In genomic region chr9:44707749-44708428, GRCm38 (mm10) we compare ENCODE assay signal across 9 mouse cellular contexts. TPM values are rescaled to one million over a fixed set of nuclear protein-coding genes. Genes with fewer than 3 reads are reported as not detected.
DNase-seq lines count a peak whose midpoint lies in the region; ATAC-seq and TF ChIP-seq lines count a peak whose summit lies in the region.
"Had no signal": no experiment of that assay in that cellular context is flagged by ENCODE, and none has a peak within 500 bp of the region (broad histone marks: within the 10 kb centered on the region; RNA-seq: fewer than 3 reads in every experiment).

No protein-coding gene starts in this region.

- WGBS in heart, embryonic 15.5 days: 28% methylated on average over 28 of the region's 28 CpGs
- 39% methylated on average over 28 of the region's 28 CpGs for WGBS in bone marrow, adult 2 months
- WGBS in heart, postnatal 0 days: 33% methylated on average over 28 of the region's 28 CpGs

- no peak for DNase-seq in heart, postnatal 4 days
- no peak for DNase-seq in heart, postnatal 0 days (ENCODE audit: low spot score)
- DNase-seq in right cerebral cortex, postnatal 36 days (ENCODE audit: low spot score in 2 of 2): no peak
- DNase-seq in gastrocnemius, postnatal 25 days: no peak
- DNase-seq in thymus, postnatal 0 days (ENCODE audit: low spot score): no peak

- TF ChIP-seq POLR2A in bone marrow, adult 2 months (IDR thresholded peaks at IDR 0.05; ENCODE audit: borderline replicate concordance, control insufficient read depth, low read depth, low read length): 0 out of 2 replicates have a peak, but pooled peaks have one; percentile 9

- H3K4me1 ChIP-seq in heart, embryonic 15.5 days (replicated peaks): peaks cover 20% of the 10 kb centered on the region
- no peaks in the 10 kb centered on the region for H3K4me1 ChIP-seq in bone marrow, adult 2 months (ENCODE audit: control insufficient read depth, insufficient read depth, low read length)
- peaks cover 5% of the 10 kb centered on the region; the same call in 1 of the 2 replicates for H3K4me1 ChIP-seq in heart, postnatal 0 days (ENCODE audit: control insufficient read depth, insufficient read depth)

- H3K9ac ChIP-seq in heart, embryonic 15.5 days: peak overlapping the region; percentile 54
- H3K9ac ChIP-seq in heart, postnatal 0 days (replicated peaks; ENCODE audit: low read depth, low read length): peak overlapping the region; percentile 41

- H3K9me3 ChIP-seq in heart, embryonic 15.5 days (replicated peaks): no peaks in the 10 kb centered on the region
- H3K9me3 ChIP-seq in heart, postnatal 0 days (replicated peaks; ENCODE audit: control insufficient read depth, low read length): no peaks in the 10 kb centered on the region

- H3K27ac ChIP-seq in heart, embryonic 15.5 days: peak overlapping the region; percentile 63
- no peak overlapping the region; the same call in 1 of the 2 replicates for H3K27ac ChIP-seq in bone marrow, adult 2 months (ENCODE audit: control insufficient read depth, insufficient read depth, low read depth, low read length, poor library complexity)
- no peak overlapping the region for H3K27ac ChIP-seq in heart, postnatal 0 days (ENCODE audit: low read depth)

- no peaks in the 10 kb centered on the region for H3K27me3 ChIP-seq in heart, embryonic 15.5 days
- no peaks in the 10 kb centered on the region for H3K27me3 ChIP-seq in heart, postnatal 0 days (ENCODE audit: control insufficient read depth, insufficient read depth, low read length)

- ATAC-seq in heart, embryonic 15.5 days (replicated peaks; ENCODE audit: insufficient number of reproducible peaks, insufficient read depth, low FRiP score, low read depth): peak; percentile 24; the same call in 1 of the 2 replicates
- ATAC-seq in heart, postnatal 0 days (ENCODE audit: insufficient read depth, low read depth): no peak
- ATAC-seq in megakaryocyte-erythroid progenitor cell, adult 5-6 weeks (replicated peaks; ENCODE audit: low FRiP score, low TSS enrichment, poor library complexity, severe bottlenecking): 0 out of 2 replicates have a peak, but pooled peaks have one; percentile 3

- peak overlapping the region; percentile 73 for H3K4me2 ChIP-seq in heart, embryonic 15.5 days
- peak overlapping the region; percentile 63 for H3K4me2 ChIP-seq in heart, postnatal 0 days (ENCODE audit: low read depth, low read length)

- peak overlapping the region; percentile 52 for H3K4me3 ChIP-seq in heart, embryonic 15.5 days
- H3K4me3 ChIP-seq in bone marrow, adult 2 months (replicated peaks; ENCODE audit: control insufficient read depth, low read depth, low read length): no peak overlapping the region
- H3K4me3 ChIP-seq in heart, postnatal 0 days (ENCODE audit: low read depth, low read length): peak overlapping the region; percentile 31
- H3K4me3 ChIP-seq: myocyte had no signal

- peaks cover 44% of the 10 kb centered on the region; the same call in 1 of the 2 replicates for H3K36me3 ChIP-seq in heart, embryonic 15.5 days
- peaks cover 80% of the 10 kb centered on the region for H3K36me3 ChIP-seq in heart, postnatal 0 days (replicated peaks; ENCODE audit: control insufficient read depth, insufficient read depth, low read length)

- no peak for TF ChIP-seq EP300 in heart, postnatal 0 days (IDR thresholded peaks at IDR 0.05; ENCODE audit: low read depth)

- TF ChIP-seq CTCF in bone marrow, adult 2 months (IDR thresholded peaks at IDR 0.05; ENCODE audit: control insufficient read depth, insufficient read depth, low read length): no peak
- no peak for TF ChIP-seq CTCF in heart, postnatal 0 days (IDR thresholded peaks at IDR 0.05; ENCODE audit: low read depth)

RNA-seq across cellular contexts. Expression of gene Phldb1, which starts 27.1 kb away (rescaled TPM):
- 23.7 and 31.3 TPM in 2 replicates for polyA plus RNA-seq in heart, embryonic 15.5 days (2015; fragmentation: Nextera tagmentation; extraction: Ambion mirVana)
- total RNA-seq in heart, postnatal 4 days (2021): 100 to 1,000 TPM; 109 TPM
- 4.7 and 8.4 TPM in 2 replicates for polyA plus RNA-seq in bone marrow, adult 2 months (2011; ENCODE audit: insufficient read depth, insufficient read length, low replicate concordance, missing spikeins)
- 96.0 and 138 TPM in 2 replicates for total RNA-seq in heart, postnatal 0 days (2014; rRNA removed; ENCODE audit: low replicate concordance)
- 25.8 and 28.0 TPM in 2 replicates for polyA plus RNA-seq in heart, postnatal 0 days (2015; fragmentation: Nextera tagmentation; extraction: Ambion mirVana)
- total RNA-seq in megakaryocyte-erythroid progenitor cell, adult 5-6 weeks (2014; fragmentation: Nextera tagmentation): 3.7 and 5.3 TPM in 2 replicates
- 1.6 and 14.1 TPM in 2 replicates for total RNA-seq in megakaryocyte-erythroid progenitor cell, adult 5-6 weeks (2017)
- total RNA-seq in gastrocnemius, postnatal 25 days (2021): 10 to 100 TPM; 38.0 to 40.5 TPM
- 3.0 and 3.3 TPM in 2 replicates for polyA plus RNA-seq in thymus, postnatal 0 days (2015; fragmentation: Nextera tagmentation; extraction: Ambion mirVana)

RNA-seq across cellular contexts. Expression of gene Treh, which starts 34.9 kb away (rescaled TPM):
- not detected in 2 replicates for polyA plus RNA-seq in heart, embryonic 15.5 days (2015; fragmentation: Nextera tagmentation; extraction: Ambion mirVana)
- not detected for total RNA-seq in heart, postnatal 4 days (2021)
- polyA plus RNA-seq in bone marrow, adult 2 months (2011; ENCODE audit: insufficient read depth, insufficient read length, low replicate concordance, missing spikeins): not detected in 2 replicates
- not detected in 2 replicates for total RNA-seq in heart, postnatal 0 days (2014; rRNA removed; ENCODE audit: low replicate concordance)
- polyA plus RNA-seq in heart, postnatal 0 days (2015; fragmentation: Nextera tagmentation; extraction: Ambion mirVana): not detected in 2 replicates
- total RNA-seq in megakaryocyte-erythroid progenitor cell, adult 5-6 weeks (2014; fragmentation: Nextera tagmentation): not detected in 2 replicates
- total RNA-seq in megakaryocyte-erythroid progenitor cell, adult 5-6 weeks (2017): not detected in 2 replicates
- total RNA-seq in gastrocnemius, postnatal 25 days (2021): not detected
- polyA plus RNA-seq in thymus, postnatal 0 days (2015; fragmentation: Nextera tagmentation; extraction: Ambion mirVana): 0.07 TPM in 1 of 2 replicates, not detected in the other

RNA-seq across cellular contexts. Expression of gene Arcn1, which starts 59.8 kb away (rescaled TPM):
- 106 and 125 TPM in 2 replicates for polyA plus RNA-seq in heart, embryonic 15.5 days (2015; fragmentation: Nextera tagmentation; extraction: Ambion mirVana)
- total RNA-seq in heart, postnatal 4 days (2021): 100 to 1,000 TPM; 104 to 119 TPM
- 22.8 and 30.9 TPM in 2 replicates for polyA plus RNA-seq in bone marrow, adult 2 months (2011; ENCODE audit: insufficient read depth, insufficient read length, low replicate concordance, missing spikeins)
- total RNA-seq in heart, postnatal 0 days (2014; rRNA removed; ENCODE audit: low replicate concordance): 71.6 and 80.1 TPM in 2 replicates
- polyA plus RNA-seq in heart, postnatal 0 days (2015; fragmentation: Nextera tagmentation; extraction: Ambion mirVana): 69.5 and 78.3 TPM in 2 replicates
- total RNA-seq in megakaryocyte-erythroid progenitor cell, adult 5-6 weeks (2014; fragmentation: Nextera tagmentation): 111 and 119 TPM in 2 replicates
- total RNA-seq in megakaryocyte-erythroid progenitor cell, adult 5-6 weeks (2017): 177 and 182 TPM in 2 replicates
- 10 to 100 TPM; 62.7 to 68.1 TPM for total RNA-seq in gastrocnemius, postnatal 25 days (2021)
- polyA plus RNA-seq in thymus, postnatal 0 days (2015; fragmentation: Nextera tagmentation; extraction: Ambion mirVana): 111 and 116 TPM in 2 replicates

RNA-seq across cellular contexts. Expression of gene Ift46, which starts 59.8 kb away (rescaled TPM):
- 54.3 and 66.6 TPM in 2 replicates for polyA plus RNA-seq in heart, embryonic 15.5 days (2015; fragmentation: Nextera tagmentation; extraction: Ambion mirVana)
- 10 to 100 TPM; 58.4 to 58.7 TPM for total RNA-seq in heart, postnatal 4 days (2021)
- 9.6 and 42.2 TPM in 2 replicates for polyA plus RNA-seq in bone marrow, adult 2 months (2011; ENCODE audit: insufficient read depth, insufficient read length, low replicate concordance, missing spikeins)
- total RNA-seq in heart, postnatal 0 days (2014; rRNA removed; ENCODE audit: low replicate concordance): 10.0 and 41.0 TPM in 2 replicates
- polyA plus RNA-seq in heart, postnatal 0 days (2015; fragmentation: Nextera tagmentation; extraction: Ambion mirVana): 49.5 and 60.6 TPM in 2 replicates
- 27.7 and 31.3 TPM in 2 replicates for total RNA-seq in megakaryocyte-erythroid progenitor cell, adult 5-6 weeks (2014; fragmentation: Nextera tagmentation)
- total RNA-seq in megakaryocyte-erythroid progenitor cell, adult 5-6 weeks (2017): 24.1 and 28.7 TPM in 2 replicates
- total RNA-seq in gastrocnemius, postnatal 25 days (2021): 10 to 100 TPM; 16.7 to 24.0 TPM
- 68.0 and 74.0 TPM in 2 replicates for polyA plus RNA-seq in thymus, postnatal 0 days (2015; fragmentation: Nextera tagmentation; extraction: Ambion mirVana)
